Mouse (Mus musculus): ENCODE results near the gene Parva. TPM values are rescaled to one million over a fixed set of nuclear protein-coding genes. Genes with fewer than 3 reads are reported as not detected.

Gene Parva
- polyA plus RNA-seq, 1 experiment from 2014 or later = 70.0 TPM

DNA sequence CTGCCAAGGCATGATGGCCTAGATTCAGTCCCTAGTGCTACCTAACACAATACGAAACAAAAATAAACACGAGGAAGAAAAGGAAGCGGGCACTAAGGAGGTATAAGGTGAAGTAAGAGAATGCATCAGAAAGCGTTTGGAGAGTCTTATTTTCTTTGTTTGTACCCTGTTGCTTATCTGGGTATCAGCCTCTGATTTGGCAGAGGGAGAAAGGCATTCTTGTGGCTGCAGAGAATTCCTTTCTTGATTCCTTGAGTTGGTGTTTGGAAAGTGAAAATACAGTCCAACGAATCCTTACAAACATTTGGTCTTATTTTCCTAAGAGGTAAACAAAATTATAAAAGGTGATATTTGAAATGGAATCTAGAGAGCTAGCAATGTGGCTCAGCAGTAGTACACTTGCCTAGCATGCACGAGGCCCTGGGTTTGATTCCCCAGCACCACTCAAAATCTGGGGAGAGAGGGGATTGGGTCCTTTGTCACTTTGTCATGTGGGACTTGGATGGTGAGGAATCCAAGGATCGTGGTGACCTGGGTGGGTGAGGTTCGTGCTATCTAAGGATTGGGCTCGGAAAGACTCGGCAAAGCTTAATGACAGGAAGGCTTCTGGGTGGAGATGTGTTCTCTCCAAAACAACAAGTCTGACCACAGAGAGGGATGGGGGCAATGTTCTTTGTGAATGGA is 44.9 kb downstream of the Parva start:
- peak overlapping the region; percentile 44 for H3K27ac ChIP-seq (ENCODE audit: low read length)
- WGBS = 39% methylated on average over 10 of the region's 10 CpGs
- H3K4me2 ChIP-seq (replicated peaks; ENCODE audit: low read depth, low read length) = no peak overlapping the region
- no peaks in the 10 kb centered on the region for H3K27me3 ChIP-seq (replicated peaks; ENCODE audit: insufficient read depth, low read length)
- no peaks in the 10 kb centered on the region for H3K9me3 ChIP-seq (ENCODE audit: low read length)
- no peaks in the 10 kb centered on the region for H3K36me3 ChIP-seq (ENCODE audit: insufficient read depth, low read length)
- H3K4me3 ChIP-seq (ENCODE audit: low read depth, low read length) = no peak overlapping the region
- no peak overlapping the region for H3K9ac ChIP-seq (replicated peaks; ENCODE audit: low read depth)
- TF ChIP-seq CTCF (IDR thresholded peaks at IDR 0.05) (no peak), EP300 (IDR thresholded peaks at IDR 0.05) (0 out of 2 replicates have a peak, but pooled peaks have one; percentile 7)
- H3K4me1 ChIP-seq (ENCODE audit: insufficient read depth, low read depth, low read length) = peaks cover 15% of the 10 kb centered on the region
- peak; percentile 45 for DNase-seq (ENCODE audit: low spot score)
- no peak for ATAC-seq

GRCm38 (mm10) chr7:112472708-112473281 is 45.5 kb downstream of the Parva start:
- ATAC-seq = peak; percentile 54

DNA sequence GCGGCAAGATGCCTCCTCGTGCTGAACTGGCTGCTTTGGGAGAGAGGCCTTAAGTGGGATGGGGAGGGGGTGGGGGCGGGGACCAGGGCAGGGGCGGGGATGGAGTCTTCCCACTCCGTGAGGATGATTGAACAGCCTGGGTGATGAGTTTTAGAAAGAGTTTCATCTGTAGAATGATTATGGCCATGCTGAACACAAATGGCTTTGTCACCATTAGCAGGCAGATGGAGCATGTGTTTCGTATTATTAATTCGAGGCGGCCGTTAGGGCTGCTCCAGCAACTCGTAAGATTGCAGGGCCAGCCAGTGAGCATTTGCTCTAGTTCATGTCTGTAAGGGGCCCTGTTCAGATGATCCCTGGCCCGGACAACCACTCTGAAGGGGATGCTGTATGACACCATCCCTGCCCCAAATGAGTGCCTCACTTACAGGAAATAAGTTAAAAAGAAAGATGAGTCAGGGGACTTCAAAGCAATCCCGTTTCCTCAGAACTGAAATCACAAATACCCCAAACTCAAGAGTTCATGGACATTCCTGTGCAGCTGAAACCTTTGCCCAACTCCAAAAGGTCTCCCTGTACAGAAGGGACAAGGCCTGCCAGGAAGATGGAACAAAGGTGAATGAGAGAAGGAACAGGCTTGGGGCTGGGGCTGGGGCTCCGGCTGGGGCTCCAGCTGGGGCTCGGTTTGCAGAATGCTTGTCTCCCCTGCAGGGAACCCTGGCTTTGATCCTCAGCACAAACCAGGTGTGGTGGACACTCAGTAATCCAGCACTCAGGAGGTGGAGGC is 46.5 kb downstream of the Parva start:
- no peak for TF ChIP-seq EP300 (IDR thresholded peaks at IDR 0.05)
- no peak for TF ChIP-seq CTCF (IDR thresholded peaks at IDR 0.05)
- no peaks in the 10 kb centered on the region for H3K27me3 ChIP-seq (replicated peaks; ENCODE audit: insufficient read depth, low read length)
- H3K4me3 ChIP-seq (ENCODE audit: low read depth, low read length) = no peak overlapping the region
- no peaks in the 10 kb centered on the region for H3K9me3 ChIP-seq (ENCODE audit: low read length)
- no peak overlapping the region for H3K4me2 ChIP-seq (replicated peaks; ENCODE audit: low read depth, low read length)
- H3K27ac ChIP-seq (ENCODE audit: low read length) = no peak overlapping the region
- H3K4me1 ChIP-seq (ENCODE audit: insufficient read depth, low read depth, low read length) = peaks cover 7% of the 10 kb centered on the region; the same call in 1 of the 2 replicates
- no peaks in the 10 kb centered on the region for H3K36me3 ChIP-seq (ENCODE audit: insufficient read depth, low read length)
- ATAC-seq (0 out of 2 replicates have a peak, but pooled peaks have one; percentile 16), DNase-seq (ENCODE audit: low spot score) (no peak)
- WGBS = 35% methylated on average over 14 of the region's 14 CpGs
- no peak overlapping the region for H3K9ac ChIP-seq (replicated peaks; ENCODE audit: low read depth)

More at GRCm38 (mm10) chr7:112472708-112473281, 45.5 kb downstream of the Parva start:
- no peaks in the 10 kb centered on the region for H3K36me3 ChIP-seq (ENCODE audit: insufficient read depth, low read length)
- H3K27ac ChIP-seq (ENCODE audit: low read length) = peak overlapping the region; percentile 44
- 63% methylated on average over 9 of the region's 9 CpGs for WGBS
- H3K4me1 ChIP-seq (ENCODE audit: insufficient read depth, low read depth, low read length) = peaks cover 9% of the 10 kb centered on the region; the same call in 1 of the 2 replicates
- no peak for TF ChIP-seq CTCF (IDR thresholded peaks at IDR 0.05)
- TF ChIP-seq EP300 (IDR thresholded peaks at IDR 0.05) = no peak
- peak; percentile 37 for DNase-seq (ENCODE audit: low spot score)
- H3K4me2 ChIP-seq (replicated peaks; ENCODE audit: low read depth, low read length) = no peak overlapping the region
- H3K27me3 ChIP-seq (replicated peaks; ENCODE audit: insufficient read depth, low read length) = no peaks in the 10 kb centered on the region
- H3K9me3 ChIP-seq (ENCODE audit: low read length) = no peaks in the 10 kb centered on the region
- no peak overlapping the region for H3K9ac ChIP-seq (replicated peaks; ENCODE audit: low read depth)
- no peak overlapping the region for H3K4me3 ChIP-seq (ENCODE audit: low read depth, low read length)

- Histone ChIP-seq H3K4me2 (replicated peaks; ENCODE audit: low read depth, low read length) (no peak overlapping the region), H3K4me3 (ENCODE audit: low read depth, low read length) (no peak overlapping the region), H3K9ac (replicated peaks; ENCODE audit: low read depth) (0 out of 2 replicates have a peak overlapping the region, but pooled peaks have one; percentile 0), H3K27ac (ENCODE audit: low read length) (peak overlapping the region; percentile 65; the same call in 1 of the 2 replicates), H3K4me1 (ENCODE audit: insufficient read depth, low read depth, low read length) (peaks cover 6% of the 10 kb centered on the region; the same call in 1 of the 2 replicates), H3K27me3 (replicated peaks; ENCODE audit: insufficient read depth, low read length) (no peaks in the 10 kb centered on the region), H3K9me3 (ENCODE audit: low read length) (no peaks in the 10 kb centered on the region), H3K36me3 (ENCODE audit: insufficient read depth, low read length) (no peaks in the 10 kb centered on the region; the same call in 1 of the 2 replicates)
- no peak for TF ChIP-seq EP300 (IDR thresholded peaks at IDR 0.05)
- TF ChIP-seq CTCF (IDR thresholded peaks at IDR 0.05) = no peak
- 34% methylated on average over 6 of the region's 6 CpGs for WGBS
- ATAC-seq (peak; percentile 89), DNase-seq (ENCODE audit: low spot score) (peak; percentile 73)
These were observed 51.8 kb downstream of the Parva start for GRCm38 (mm10) chr7:112479116-112479515.

DNA sequence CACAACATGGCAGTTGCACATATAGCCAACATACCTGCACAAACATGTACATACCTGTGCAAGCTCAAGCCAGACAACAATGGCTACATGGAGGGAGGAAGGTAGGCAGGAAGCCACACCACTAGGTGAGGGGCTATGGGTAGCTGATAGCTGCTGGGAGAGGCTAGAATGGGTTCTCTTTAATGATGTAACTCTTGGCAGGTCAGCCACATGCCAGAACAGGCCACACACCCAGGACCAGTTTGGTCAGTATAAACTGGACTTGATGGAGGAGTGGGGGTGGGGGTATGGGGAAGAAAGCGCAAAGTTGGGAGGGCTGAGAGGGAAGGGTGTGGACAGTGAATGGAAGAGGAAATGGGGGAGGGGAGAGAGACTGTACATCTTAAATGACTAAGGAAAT is 53.7 kb downstream of the Parva start:
- no peaks in the 10 kb centered on the region for H3K9me3 ChIP-seq (ENCODE audit: low read length)
- H3K4me3 ChIP-seq (ENCODE audit: low read depth, low read length) = no peak overlapping the region
- no peaks in the 10 kb centered on the region; the same call in 1 of the 2 replicates for H3K36me3 ChIP-seq (ENCODE audit: insufficient read depth, low read length)
- no peak overlapping the region for H3K4me2 ChIP-seq (replicated peaks; ENCODE audit: low read depth, low read length)
- TF ChIP-seq CTCF (IDR thresholded peaks at IDR 0.05) (no peak), EP300 (IDR thresholded peaks at IDR 0.05) (peak; percentile 26; the same call in 1 of the 2 replicates)
- peaks cover 6% of the 10 kb centered on the region; the same call in 1 of the 2 replicates for H3K4me1 ChIP-seq (ENCODE audit: insufficient read depth, low read depth, low read length)
- H3K27me3 ChIP-seq (replicated peaks; ENCODE audit: insufficient read depth, low read length) = no peaks in the 10 kb centered on the region
- no peak overlapping the region for H3K9ac ChIP-seq (replicated peaks; ENCODE audit: low read depth)
- DNase-seq (ENCODE audit: low spot score) (peak; percentile 52), ATAC-seq (peak; percentile 64; the same call in 1 of the 2 replicates)
- 25% methylated on average over 1 of the region's 1 CpGs for WGBS
- H3K27ac ChIP-seq (ENCODE audit: low read length) = no peak overlapping the region

- 89% methylated on average over 7 of the region's 7 CpGs for WGBS
- ATAC-seq (no peak), DNase-seq (ENCODE audit: low spot score) (no peak)
- Histone ChIP-seq H3K9ac (replicated peaks; ENCODE audit: low read depth) (no peak overlapping the region), H3K4me1 (ENCODE audit: insufficient read depth, low read depth, low read length) (peaks cover 6% of the 10 kb centered on the region; the same call in 1 of the 2 replicates), H3K36me3 (ENCODE audit: insufficient read depth, low read length) (no peaks in the 10 kb centered on the region; the same call in 1 of the 2 replicates), H3K27ac (ENCODE audit: low read length) (no peak overlapping the region), H3K27me3 (replicated peaks; ENCODE audit: insufficient read depth, low read length) (no peaks in the 10 kb centered on the region), H3K9me3 (ENCODE audit: low read length) (no peaks in the 10 kb centered on the region), H3K4me3 (ENCODE audit: low read depth, low read length) (no peak overlapping the region), H3K4me2 (replicated peaks; ENCODE audit: low read depth, low read length) (no peak overlapping the region)
- TF ChIP-seq EP300 (IDR thresholded peaks at IDR 0.05) (no peak), CTCF (IDR thresholded peaks at IDR 0.05) (no peak)
These were observed 55.3 kb downstream of the Parva start for GRCm38 (mm10) chr7:112482572-112482971.
